Mouse (Mus musculus) regulatory T cell (primary cell): Measurements from ENCODE around the gene Sept11.

Source experiments
- in situ Hi-C: fragments of 300-600 bp; cut with MboI, MseI; formaldehyde crosslinking; loops from one replicate; pipeline ENCODE4 v1.15.1; 2025; ENCODE audit warnings: high pct_unique_total_duplicates

Gene Sept11

DNA sequence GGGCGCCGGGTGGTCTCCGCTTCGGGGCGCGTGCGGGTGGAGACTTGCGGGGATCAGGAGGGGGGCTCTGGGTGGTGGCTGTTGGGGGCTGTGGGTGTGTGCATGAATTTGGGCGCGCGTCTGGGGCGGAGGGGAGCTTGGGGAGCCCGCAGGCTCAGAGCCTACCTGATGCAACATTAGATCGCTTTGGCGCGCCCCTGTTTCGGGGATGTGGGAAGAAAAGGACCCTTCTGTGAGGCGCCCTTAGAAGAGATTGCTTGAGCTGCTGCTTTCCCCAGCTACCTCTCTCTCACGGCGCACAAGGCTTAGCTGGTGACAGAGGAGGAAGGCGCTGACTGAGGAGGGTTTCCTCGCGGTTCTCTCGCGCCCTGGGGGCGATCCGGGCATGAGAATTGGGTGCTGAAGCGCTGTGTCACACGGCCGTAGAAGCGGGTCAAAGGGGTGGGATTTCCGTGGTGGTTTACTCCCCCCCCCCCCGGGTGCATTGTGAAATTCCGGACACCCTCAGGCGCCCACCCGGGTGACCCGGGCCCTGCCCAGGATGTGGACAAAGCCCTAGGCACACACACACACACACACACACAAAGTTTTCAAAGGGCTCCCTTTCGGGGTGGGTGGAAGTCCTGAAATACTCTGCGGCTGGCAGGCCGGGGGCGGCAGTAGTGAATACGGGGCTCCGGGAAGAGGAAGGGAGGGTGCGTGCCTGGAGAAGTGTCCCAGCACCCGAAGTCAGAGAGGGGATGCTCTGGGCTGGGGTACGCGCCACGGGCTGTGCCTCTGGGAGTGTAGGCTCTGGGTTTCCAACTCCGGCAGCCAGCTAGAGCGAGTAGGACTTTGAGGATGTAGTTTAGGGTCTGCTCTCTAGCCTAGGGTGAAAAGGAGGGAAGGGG is 646 bp downstream of the Sept11 start:
- in situ Hi-C loops = loop anchor here (5.0 kb wide), 1 partner anchor 173 kb away; the partner anchor contains the start of gene Ccng2

DNA sequence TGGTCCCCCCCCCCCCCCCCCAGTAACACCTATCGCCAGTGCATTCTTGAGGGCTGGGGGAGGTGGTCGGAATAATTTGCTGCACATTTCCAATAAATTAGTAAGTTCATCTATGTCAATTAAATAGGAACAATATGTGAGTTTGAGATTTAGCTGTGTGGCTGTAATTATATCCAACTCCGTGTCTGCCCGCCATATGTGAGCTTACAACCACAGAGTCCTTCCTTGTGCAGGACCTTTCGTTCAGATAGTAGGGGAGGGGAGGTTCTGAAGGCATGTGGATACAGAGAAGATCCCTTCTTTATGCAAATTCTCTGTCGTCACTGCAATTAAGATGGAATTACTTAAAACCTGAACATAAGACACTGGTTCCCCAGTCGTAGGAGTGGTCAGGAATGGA is 2.1 kb downstream of the Sept11 start:
- in situ Hi-C loops = no loop called here

DNA sequence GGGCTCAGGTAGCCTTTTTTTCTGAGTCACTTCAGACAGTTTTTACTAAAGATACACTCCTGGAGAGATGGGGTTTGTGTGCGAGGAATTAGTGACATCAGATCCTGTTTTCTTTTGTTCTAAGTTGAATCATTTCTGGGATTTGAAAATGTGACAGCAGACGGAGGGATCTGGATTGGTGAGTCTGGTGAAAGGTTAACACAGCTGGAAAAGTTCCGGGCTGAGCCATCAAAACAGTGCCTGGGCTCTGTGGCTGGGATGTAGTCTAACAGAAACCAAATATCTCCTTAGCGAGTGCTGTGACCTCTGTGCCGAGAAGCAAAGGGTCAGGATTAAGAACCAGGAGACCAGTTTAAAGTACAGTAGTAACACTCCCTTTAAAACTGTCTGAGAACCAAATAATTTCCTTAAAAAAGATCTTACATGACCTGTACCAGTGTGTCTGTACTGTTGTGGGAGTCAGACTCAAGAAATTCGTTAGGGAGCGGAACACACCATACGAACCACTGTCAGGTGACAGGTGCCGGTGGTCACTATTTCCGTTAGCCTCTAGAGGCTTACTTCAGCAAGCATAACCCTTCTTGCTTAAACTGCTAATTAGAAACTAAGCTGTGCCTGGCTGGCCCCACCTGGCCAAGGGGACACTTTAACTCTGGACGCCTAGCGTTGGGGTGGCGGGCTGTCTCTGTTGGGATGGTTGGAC is 4.1 kb downstream of the Sept11 start:
- in situ Hi-C loops = no loop called here

DNA sequence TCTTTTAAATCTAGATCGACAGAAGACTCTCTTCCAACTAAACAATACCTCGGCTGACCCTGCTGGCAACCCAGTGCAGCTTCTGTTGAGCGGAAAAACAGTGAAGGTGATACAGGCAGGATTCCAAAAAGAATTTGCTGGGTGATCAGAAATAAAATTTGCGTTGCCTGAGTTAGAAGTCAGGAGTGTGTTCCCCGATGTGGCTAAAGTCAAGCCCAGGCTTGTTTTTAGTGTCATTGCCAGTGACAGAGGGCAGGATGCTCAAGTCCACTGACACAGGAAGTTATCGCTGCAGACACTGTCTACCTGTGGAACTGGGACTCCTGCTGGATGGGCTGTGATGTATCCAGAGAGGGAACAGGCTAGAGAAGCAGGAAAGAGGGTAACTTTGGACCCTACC is 5.0 kb downstream of the Sept11 start:
- in situ Hi-C loops = no loop called here

DNA sequence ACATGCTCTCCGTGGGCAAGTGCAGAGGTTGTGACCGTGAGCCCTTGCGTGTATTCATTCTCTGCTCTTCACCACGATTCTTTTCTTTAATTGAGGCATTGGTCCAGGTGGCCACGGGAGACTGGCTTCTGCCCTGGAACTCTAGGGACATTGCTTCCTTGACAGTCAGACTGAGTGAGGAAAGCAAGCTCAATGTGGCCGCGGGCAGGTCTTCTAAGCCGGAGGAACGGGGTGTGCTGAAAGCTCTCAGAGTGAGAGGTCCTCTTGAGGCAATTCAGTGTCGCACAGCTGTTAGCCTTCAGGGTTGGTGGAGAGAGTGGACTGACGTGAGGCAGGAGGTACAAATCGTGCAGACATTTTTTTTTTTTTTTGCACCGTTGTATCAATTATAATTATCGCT is 5.6 kb downstream of the Sept11 start:
- in situ Hi-C loops = no loop called here

DNA sequence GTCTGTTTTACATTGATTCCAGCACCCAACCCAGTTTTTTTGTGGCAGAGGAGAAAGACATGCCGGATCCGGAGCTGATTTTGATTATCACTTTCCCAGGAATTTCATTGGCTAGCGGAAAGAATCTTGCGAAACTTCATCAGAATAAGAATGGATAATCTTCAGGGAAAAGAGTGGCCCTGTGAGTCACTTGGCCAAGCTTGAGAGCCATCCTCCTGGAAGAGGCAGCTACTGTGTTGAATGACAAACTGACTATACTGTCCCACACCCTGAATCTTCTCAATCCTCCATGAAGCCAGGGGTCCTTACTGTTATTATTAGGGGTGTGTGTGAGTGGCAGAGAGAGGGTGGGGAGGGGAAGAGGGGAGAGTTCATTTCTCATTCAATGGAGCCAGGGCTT is 7.7 kb downstream of the Sept11 start:
- in situ Hi-C loops = loop anchor here (5.0 kb wide), 1 partner anchor 36 kb away; no protein-coding TSS in a partner anchor

DNA sequence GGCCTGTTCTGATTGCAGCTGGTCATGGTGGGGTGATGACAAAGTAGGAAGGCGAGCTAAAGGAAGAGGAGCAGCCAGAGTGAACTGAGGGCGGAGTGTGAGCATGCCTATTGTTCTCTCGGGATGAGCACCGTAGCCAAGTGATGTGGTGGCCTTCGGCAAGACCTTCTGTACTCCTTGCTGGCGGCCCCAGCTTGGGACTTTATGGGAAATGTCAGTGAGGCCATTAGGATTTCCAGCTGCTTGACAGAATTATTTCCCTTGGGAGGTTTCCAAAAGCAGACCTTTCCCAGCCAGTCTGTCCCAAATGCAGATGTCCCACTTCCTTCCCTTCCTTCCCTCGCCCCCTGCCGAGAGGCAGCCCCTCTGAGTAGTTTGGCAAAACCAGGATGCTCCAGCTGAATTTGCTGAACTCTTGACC is 8.1 kb downstream of the Sept11 start:
- in situ Hi-C loops = loop anchor here (5.0 kb wide), 1 partner anchor 36 kb away; no protein-coding TSS in a partner anchor

DNA sequence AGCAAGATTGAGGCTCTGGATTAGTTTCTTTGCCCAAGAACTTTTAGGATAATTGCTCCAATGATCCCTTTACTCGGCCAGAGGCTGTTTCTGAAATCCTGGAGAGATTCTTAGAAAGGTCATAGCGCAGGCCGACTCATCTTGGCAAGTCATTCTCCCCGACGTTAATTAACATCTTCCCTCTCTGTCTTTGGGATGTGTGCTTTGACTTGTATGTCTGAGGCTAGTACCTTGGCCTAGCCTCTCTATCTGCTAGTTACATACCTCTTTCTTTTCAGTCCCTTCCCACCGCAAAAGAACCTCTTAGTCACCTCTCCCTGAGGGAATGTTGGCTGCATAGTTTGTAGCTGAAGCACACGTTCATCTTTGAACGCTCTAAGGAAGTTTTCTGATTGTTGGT is 10.4 kb downstream of the Sept11 start:
- in situ Hi-C loops = loop anchor here (5.0 kb wide), 1 partner anchor 34 kb away; no protein-coding TSS in a partner anchor

DNA sequence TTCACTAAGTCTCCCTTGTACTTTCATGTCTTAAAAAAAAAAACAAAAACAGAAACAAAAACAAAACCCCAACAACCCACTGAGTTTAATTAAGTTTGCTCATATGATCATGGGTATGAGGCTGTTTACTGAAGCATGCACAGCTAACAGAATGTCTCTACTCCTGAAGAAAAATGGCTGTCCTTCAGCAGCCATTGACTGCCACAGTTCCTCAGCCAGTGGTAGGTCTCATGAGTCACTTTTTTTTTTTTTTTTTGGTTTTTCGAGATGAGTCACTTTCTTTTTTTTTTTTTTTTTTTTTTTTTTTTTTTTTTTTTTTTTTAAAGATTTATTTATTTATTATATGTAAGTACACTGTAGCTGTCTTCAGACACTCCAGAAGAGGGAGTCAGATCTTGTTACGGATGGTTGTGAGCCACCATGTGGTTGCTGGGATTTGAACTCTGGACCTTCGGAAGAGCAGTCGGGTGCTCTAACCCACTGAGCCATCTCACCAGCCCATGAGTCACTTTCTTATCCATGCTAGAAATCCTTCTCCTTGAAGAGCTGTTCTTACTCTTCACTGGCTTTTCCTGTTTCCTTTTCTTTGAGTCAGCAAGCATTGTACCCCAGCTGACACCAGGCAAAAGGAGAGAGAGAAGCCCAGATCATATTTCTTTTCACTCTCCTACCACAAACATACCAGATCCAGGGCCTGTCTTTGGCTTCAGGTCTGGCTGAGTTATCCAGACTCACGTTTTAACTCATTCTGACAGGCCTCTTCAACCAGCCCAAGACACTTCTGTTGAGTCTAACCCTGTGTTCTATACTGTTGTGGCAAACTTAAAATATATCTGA is 12.0 kb downstream of the Sept11 start:
- in situ Hi-C loops = loop anchor here (5.0 kb wide), 1 partner anchor 32 kb away; no protein-coding TSS in a partner anchor

DNA sequence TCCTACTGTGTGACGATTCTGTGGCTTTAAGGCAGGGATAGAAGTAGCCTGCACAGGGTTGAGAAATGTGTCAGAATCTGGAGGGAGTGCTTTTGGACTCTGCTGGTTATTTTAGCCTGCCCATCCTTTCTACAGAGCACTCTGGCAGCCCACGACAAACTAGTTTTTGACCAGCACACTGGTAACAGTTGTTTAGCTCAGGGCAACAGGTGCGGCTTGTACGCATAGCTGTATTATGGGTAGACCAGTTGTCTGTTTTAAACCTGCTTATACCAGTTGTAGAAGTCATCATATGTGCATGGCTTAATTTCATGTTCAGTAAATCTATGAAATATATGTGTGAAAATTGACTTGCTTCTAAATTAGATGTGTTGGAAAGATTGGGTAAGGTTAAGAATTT is 12.8 kb downstream of the Sept11 start:
- in situ Hi-C loops = no loop called here

DNA sequence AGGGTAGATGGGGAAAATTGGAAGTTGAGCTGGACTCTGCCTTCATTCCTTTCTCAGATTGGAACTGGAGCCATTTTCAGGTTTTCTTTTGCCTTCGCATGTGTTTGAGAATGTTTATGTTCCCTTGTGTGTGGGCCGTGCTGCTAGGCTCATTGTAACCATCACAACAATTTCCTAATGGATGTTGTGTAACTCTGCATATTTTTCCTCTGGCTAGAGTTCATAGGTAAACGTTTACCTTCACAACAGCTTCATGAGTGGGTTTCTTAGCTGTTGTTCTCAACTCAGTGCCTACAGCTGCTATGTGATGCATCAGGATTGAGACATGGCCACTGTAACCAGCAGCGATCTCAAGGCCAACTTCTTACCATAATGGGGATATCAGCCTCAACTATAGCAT is 15.5 kb downstream of the Sept11 start:
- in situ Hi-C loops = no loop called here

DNA sequence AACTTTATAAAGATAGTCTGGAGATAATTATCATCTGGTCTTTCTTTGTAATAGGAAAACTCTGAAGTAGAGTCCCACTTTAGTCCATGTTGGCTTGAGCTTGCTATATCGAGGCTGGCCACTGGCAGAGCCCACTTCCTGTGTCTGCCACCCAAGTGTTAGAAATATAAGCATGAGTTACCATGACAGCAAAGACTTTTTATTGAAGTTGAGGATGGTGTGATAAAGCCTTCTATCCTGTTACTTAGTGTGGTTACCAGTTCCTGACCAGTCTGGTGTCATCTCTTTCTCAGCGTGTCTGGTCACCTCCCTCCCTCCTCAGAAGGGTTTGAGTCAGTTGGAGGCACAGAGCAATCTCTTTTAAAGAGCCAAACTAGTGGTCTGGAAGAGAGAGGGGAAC is 16.3 kb downstream of the Sept11 start:
- in situ Hi-C loops = no loop called here

DNA sequence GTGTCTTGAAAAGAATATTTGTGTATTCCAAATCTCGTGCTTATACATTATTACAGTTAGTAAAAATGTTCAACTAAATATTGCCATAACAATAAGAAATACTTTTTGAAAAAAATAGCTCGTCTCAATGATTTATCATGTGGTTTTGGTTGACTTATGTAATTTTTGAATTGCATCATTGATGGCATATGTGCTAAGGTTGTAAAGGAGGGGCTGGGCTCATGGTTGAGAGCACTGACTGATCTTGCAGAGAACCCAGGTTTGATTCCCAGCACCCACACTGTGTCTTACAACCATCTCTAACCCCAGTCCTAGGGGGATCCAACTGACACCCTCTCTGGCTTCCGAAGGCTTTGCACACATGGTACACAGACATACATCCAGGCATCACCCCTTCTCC is 19.1 kb downstream of the Sept11 start:
- in situ Hi-C loops = no loop called here

DNA sequence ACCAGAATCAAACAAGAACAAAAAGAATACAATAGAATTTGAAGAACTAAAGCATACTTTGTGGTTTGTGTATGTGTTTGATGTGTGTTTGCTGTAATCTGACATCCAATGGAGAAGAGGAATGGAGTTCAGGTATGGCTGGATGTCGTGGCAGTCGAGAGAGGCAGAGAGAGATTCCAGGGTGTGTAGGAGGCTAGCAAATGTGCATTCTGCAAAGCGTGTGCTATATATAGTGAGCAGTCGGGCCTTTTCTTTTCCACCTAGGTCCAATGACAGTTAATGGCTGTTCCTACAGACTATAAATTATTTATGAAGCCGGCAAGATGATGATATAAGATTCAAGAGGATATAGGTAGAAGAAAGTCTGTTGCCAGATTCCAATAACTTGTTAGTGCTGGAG is 20.3 kb downstream of the Sept11 start:
- in situ Hi-C loops = no loop called here

DNA sequence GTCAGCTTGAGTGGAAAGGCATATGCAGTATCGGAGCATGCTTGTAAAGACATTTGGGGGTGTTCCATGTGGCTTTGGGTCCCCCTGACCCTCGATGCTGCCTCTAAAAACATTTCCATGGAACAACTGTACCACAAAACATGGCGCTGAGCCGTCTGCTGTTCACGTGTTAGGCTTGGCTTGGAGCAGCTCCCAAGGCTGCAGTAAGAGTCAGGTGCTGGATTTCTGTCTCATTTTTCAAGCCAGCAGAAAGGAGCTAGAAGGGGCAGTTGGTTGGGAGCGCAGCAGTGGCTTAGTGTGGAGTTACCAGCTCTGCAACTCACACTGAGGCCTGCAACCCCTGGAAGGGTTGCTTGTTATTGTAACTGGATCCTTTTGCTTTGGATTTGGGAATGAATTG is 21.3 kb downstream of the Sept11 start:
- in situ Hi-C loops = no loop called here

DNA sequence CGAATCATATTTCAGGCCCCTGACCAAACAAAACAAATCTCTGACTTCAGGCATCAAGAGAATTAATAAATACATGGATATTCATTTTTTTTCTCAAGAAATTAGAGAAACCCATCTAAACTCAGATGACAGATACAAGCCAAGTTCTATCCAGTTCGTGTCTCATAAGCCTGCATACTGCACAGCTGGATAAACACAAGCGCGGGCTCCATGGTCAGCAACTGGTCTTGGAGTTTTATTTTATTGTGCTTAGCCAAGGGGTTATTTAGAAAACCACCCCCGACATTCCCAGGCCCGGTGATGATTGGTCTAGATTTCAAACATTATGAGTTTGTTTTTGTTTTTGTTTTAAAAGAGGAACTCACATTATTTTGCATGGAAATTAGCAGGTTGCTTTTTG is 21.8 kb downstream of the Sept11 start:
- in situ Hi-C loops = no loop called here

DNA sequence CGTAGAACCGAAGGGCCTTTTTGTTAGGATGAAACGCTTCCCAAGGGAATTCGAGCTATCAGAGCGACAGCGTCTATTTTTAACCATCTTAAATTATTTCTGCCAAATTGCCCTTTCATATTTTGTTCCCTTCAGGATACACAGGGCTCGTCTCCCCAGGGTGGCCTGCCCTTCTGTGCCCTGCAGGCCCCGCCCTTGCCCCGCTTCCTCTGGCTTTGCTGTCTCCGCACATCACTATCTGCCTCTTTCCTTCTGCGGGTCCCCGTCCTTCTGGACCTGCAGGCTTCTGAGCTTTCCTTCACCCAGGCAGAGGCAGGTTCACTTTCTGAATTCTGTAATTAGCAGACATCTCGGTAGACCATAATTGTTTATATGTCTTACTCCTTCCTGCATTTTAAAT is 22.6 kb downstream of the Sept11 start:
- in situ Hi-C loops = no loop called here

DNA sequence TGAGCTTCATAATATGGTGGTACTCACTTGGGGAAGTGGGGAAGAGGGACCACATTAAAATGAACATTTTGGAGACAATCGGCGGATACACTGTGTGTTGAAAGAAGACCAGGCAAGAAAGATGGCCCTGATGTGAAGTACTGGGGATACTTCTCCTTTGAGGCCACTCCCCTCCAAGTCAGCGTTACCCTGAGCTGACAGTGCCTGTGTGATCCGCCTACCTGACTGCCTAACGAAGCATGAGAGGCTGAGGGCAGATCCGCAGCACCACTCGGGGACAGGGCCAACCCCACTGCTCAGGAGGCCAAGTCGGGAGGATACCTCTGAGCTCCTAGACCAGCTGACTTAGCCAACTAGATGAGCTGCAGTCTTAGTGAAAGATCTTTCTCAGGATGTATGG is 24.4 kb downstream of the Sept11 start:
- in situ Hi-C loops = no loop called here

DNA sequence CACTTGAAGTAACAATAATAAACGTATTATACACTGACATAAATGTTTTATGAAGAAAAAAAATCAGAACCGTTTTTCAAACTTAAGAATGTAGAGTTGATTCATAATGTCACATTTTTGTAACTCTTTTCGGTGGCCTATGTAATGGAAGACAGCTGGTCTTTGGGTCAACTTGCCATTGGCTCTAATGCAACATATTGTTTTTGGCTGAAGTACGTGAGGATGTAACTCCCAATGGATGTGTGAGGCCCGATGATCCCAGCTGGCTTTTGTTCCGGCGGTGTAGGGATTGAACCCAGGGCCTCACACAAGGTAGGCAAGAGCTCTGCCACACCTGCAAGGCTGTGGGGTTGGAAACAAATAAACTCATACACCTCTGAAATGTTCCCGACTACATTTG is 28.4 kb downstream of the Sept11 start:
- in situ Hi-C loops = loop anchor here (5.0 kb wide), 1 partner anchor 46 kb away; no protein-coding TSS in a partner anchor

DNA sequence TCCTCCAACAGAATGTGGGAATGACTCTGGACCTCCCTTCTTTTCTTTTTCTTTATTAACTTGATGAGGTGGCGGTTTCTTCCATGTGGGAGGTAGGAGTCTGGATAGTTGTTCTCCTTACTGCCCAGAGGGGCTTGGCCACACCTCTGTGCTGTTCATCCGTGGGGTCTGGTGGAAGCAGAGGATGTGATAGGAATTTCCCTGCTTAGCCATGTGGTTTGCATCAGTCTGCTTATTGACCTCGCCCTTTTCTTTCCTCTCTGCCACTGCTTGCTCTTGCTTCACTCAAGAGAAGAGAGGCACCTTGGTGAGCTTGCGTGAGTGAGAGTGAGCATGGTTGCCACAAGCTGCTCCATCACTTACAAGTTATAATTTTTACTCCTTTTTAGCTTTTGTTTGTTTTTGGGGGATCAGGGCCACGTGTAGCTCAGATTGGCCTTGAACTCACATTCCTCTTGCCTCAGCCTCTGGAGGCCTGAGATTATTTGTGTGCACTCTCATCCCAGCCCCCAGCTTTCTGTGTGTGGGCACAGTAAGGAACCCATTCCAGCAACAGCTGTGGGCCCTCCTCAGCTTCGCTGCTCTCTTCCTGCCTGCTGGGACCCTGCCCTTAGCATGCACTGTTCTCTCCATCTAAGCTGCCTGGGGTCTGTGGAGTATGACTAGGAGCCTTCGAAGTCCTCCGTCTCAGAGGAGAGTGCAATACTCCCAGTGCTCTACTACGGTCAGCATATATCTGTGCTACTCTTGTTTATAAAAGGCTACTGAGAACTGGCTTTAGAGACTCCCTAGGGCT is 31.0 kb downstream of the Sept11 start:
- in situ Hi-C loops = loop anchor here (5.0 kb wide), 1 partner anchor 43 kb away; no protein-coding TSS in a partner anchor

DNA sequence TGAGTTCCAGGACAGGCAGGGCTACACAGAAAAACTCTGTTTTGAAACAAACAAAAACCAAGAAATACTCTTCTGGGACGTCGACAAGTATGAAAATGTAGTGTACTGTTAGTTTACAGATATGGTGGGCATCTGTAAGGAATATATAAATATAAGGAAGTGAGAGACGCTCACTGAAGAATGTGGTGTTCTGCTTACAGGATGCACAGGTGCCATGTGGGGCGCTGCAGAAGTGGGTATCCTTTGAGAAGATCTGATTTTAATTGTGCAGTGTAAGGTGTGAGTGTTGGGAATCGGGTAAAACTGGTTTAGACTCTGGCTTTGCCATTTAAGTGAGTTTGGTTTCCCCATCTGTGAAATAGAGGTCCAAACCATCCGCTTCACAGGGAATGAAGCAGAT is 32.1 kb downstream of the Sept11 start:
- in situ Hi-C loops = no loop called here
